Mouse (Mus musculus): ENCODE results near the gene Vmn2r11.
"Not testable (repeated sequence)": the region's sequence is repeated elsewhere in the genome, so short reads cannot be mapped to it uniquely, and the experiment has no call there.

The Vmn2r11 gene

DNA sequence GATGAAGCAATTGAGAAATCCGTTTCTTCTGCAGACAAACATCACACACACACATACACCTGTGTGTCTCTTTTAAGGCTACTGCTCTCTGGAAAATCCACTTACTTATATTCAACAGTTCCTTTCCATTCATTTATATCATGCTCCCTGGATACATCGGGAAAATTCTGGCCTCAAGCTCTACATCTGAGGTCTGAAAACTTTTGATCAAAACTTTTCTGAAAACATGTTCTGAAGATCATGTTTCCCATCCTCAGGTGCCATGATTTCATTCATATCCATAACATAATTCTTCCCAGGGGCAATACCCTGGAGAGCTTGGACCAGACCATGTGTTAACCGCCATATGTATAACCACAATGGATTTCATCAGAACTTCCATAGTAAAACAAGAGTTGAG, at the start of gene Vmn2r11:
TSS of gene Vmn2r11 (minus strand) at position 101 of the 400 bp plus-strand sequence.
- not testable (repeated sequence) for DNase-seq

DNA sequence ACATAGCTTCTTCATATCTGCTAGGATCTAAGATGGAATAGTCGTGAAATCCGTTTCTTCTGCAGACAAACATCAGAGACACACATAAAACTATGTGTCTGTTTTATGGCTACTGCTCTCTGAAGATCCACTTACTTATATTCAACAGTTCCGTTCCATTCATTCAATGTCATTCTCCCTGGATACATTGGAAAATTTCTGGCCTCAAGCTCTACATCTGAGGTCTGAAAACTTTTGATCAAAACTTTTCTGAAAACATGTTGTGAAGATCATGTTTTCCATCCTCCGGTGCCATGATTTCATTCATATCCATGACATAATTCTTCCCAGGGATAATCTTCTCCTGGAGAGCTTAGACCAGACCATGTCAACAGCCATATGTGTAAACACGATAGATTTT, 38.5 kb upstream of the Vmn2r11 start, which contains the start of gene Vmn2r12:
TSS of gene Vmn2r12 (minus strand) at position 101 of the 400 bp plus-strand sequence.
- DNase-seq = not testable (repeated sequence)

DNA sequence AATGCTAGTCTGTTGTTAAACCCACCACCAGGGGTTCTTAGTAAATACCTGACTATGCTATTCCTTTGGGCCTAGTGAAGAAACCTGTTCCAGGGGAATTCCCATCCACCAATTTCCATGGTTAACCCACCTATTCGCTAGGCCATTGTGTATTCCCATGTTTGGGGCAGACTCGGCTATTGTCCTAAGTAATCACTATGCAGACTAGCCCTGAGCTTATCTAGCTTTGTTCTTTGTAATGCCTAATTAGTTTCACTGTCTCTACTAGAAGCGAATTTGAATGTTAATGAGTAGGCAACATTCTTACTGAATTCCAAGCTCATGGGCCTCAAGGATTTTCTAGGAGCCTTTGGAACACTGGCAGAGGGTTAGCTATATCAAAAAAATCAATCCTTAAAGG, 37.1 kb upstream of the Vmn2r11 start:
- DNase-seq = not testable (repeated sequence)

DNA sequence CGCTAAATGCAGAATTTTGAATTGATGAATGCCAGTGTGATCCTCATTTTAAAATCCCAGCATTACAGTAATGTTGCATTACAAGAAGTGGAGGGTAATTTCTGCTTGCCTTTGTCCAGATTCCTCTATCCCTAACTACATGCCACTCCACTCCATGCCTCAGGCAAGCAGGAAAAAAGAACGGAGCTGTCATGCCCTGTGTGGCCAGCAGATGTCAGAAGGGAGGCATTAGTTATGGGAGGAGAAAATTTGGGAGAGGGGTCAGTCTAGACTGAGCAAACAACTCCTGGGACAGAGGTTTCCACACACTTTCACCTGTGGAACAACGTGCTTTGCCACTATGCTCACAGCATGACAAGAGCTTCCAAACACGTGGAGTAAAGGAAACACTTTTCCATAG, 12.6 kb upstream of the Vmn2r11 start:
- not testable (repeated sequence) for DNase-seq

DNA sequence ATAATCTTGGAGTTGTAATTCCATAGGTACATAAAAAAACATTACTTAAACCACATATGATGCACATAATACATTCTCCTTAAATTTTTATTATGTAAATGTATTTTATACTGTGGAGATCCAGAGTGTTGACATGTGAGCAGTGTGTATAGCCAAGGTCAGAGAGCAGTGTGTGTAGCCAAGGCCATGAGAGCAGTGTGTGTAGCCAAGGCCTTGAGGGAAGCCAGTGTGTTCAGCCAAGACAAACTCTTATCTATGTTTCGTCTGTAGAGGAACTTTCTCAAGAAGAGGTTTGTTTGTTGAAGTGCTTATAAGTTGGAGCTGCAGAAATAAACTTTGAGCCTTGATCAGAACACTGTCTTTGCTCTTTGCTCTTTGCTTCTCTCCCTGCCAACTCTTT, 4.1 kb downstream of the Vmn2r11 start:
- no peak for DNase-seq

DNA sequence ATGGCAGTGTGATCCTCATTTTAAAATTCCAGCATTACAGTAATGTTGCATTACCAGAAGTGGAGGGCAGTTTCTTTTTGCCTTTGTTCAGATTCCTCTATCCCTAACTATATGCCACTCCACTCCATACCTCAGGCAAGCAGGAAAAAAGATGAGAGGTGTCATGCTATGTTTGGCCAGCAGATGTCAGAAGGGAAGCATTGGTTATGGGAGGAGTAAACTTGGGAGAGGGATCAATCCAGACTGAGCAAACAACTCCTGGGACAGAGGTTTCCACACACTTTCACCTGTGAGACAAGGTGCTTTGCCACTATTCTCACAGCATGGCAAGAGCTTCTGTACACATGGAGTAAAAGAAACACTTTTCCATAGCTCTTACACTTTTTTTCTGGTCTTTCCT, 26.8 kb downstream of the Vmn2r11 start:
- DNase-seq = no peak

DNA sequence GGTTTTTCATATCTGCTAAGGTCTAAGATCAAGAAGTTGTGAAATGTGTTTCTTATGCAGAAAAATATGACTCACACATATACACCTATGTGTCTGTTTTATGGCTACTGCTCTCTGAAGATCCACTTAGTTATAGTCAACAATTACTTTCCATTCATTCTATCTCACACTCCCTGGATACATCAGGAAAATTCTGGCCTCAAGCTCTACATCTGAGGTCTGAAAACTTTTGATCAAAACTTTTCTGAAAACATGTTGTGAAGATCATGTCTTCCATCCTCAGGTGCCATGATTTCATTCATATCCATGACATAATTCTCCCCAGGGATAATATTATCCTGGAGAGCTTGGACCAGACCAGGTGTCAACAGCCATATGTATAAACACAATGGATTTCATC, 52.9 kb downstream of the Vmn2r11 start, which contains the start of gene Vmn2r10:
TSS of gene Vmn2r10 (minus strand) at position 101 of the 400 bp plus-strand sequence.
- not testable (repeated sequence) for DNase-seq
